Mouse (Mus musculus) midbrain, embryonic 11.5 days (tissue): ENCODE measurements at regions not wholly inside any gene's neighbourhood (a gene's known extent, or its start where the extent isn't known, plus 50 kb on each side); places are given as distances from the start of the nearest gene placed in this dataset.

ENCODE experiments used
- ATAC-seq: fragments of 200-750 bp; cut with Nextera tagmentation; 2 replicates; pipeline ENCODE4 v1.8.0; 2017; ENCODE audit warnings: moderate TSS enrichment, moderate library complexity; ENCODE audit not compliant: low FRiP score
- DNase-seq: peaks from one replicate; pipeline ENCODE4 v3.0.0; 2015; ENCODE audit warnings: low spot score; ENCODE audit errors: missing footprints
- H3K27ac ChIP-seq: fragments of 300-500 bp; sonication (generic); 2 replicates; pipeline ENCODE4 v1.5.1; 2014; ENCODE audit warnings: low read depth, low read length
- H3K27me3 ChIP-seq: fragments of 300-500 bp; sonication (generic); 2 replicates; pipeline ENCODE4 v1.6.1; 2014; ENCODE audit warnings: mild to moderate bottlenecking, low read length, moderate library complexity, mixed read lengths; ENCODE audit not compliant: control insufficient read depth, insufficient read depth
- H3K36me3 ChIP-seq: fragments of 300-500 bp; sonication (generic); 2 replicates; pipeline ENCODE4 v1.6.1; 2014; ENCODE audit warnings: mild to moderate bottlenecking, low read length, moderate library complexity, mixed read lengths; ENCODE audit not compliant: control insufficient read depth, insufficient read depth
- H3K4me1 ChIP-seq: fragments of 300-500 bp; sonication (generic); 2 replicates; pipeline ENCODE4 v1.6.1; 2014; ENCODE audit warnings: low read length; ENCODE audit not compliant: control insufficient read depth, insufficient read depth
- H3K4me2 ChIP-seq: fragments of 300-500 bp; sonication (generic); 2 replicates; pipeline ENCODE4 v1.6.1; 2014; ENCODE audit warnings: mild to moderate bottlenecking, moderate library complexity
- H3K4me3 ChIP-seq: fragments of 300-500 bp; sonication (generic); 2 replicates; pipeline ENCODE4 v1.5.1; 2014; ENCODE audit warnings: low read depth, low read length
- H3K9ac ChIP-seq: fragments of 300-500 bp; sonication (generic); 2 replicates; pipeline ENCODE4 v1.6.1; 2014; ENCODE audit warnings: low read length
- H3K9me3 ChIP-seq: fragments of 300-500 bp; sonication (generic); 2 replicates; pipeline ENCODE4 v1.6.1; 2016; ENCODE audit warnings: low read length; ENCODE audit not compliant: control insufficient read depth
- WGBS: fragments of 180-500 bp; shearing (Covaris S2); extraction: QIAGEN DNeasy Blood & Tissue Kit; methylation state at CpG from one replicate; pipeline ENCODE4 v1.1.7; 2014; 5-methylcytosine and 5-hydroxymethylcytosine counted together

- DNase-seq (peak; percentile 92), ATAC-seq (peak; percentile 59)
- Histone ChIP-seq H3K27me3 (no peaks in the 10 kb centered on the region), H3K27ac (no peak overlapping the region), H3K9me3 (no peaks in the 10 kb centered on the region), H3K36me3 (no peaks in the 10 kb centered on the region), H3K4me2 (no peak overlapping the region), H3K9ac (no peak overlapping the region), H3K4me3 (no peak overlapping the region), H3K4me1 (no peaks in the 10 kb centered on the region)
- 71% methylated on average over 6 of the region's 6 CpGs for WGBS
Measured at GRCm38 (mm10) chr7:62924585-62925331, 101.3 kb upstream of the A26c2 start.

GRCm38 (mm10) chr7:62922246-62922645 is 98.8 kb upstream of the A26c2 start:
- no peak overlapping the region for H3K27ac ChIP-seq
- DNase-seq = peak; percentile 83
- 8% methylated on average over 1 of the region's 1 CpGs for WGBS
- H3K27me3 ChIP-seq = no peaks in the 10 kb centered on the region
- H3K9ac ChIP-seq = no peak overlapping the region
- no peaks in the 10 kb centered on the region for H3K4me1 ChIP-seq
- no peak overlapping the region for H3K4me3 ChIP-seq
- ATAC-seq = no peak; the same call in 1 of the 2 replicates
- no peak overlapping the region for H3K4me2 ChIP-seq
- no peaks in the 10 kb centered on the region for H3K9me3 ChIP-seq
- no peaks in the 10 kb centered on the region for H3K36me3 ChIP-seq

DNA sequence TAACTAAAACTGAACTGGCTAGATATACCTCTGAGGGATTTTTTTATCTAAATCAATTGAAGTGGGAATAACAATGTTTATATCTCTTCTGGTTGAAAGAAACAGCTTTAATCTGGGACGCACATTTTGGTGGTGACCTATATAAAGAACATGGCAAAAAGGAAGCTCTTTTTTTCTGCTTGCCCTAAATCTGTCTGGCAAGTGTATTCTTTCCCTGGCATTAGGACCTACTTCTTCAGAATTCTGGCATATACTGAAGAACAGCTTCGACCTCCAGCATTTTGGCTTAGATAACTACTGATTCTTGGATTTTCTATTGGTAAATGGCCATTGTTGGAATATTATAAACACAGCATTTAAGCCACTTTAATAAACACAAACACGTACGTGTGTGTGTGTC is 70.9 kb upstream of the A26c2 start:
- no peaks in the 10 kb centered on the region for H3K36me3 ChIP-seq
- ATAC-seq (no peak), DNase-seq (no peak)
- WGBS = 84% methylated on average over 4 of the region's 4 CpGs
- H3K4me3 ChIP-seq = no peak overlapping the region
- no peaks in the 10 kb centered on the region for H3K9me3 ChIP-seq
- H3K27ac ChIP-seq = no peak overlapping the region
- H3K9ac ChIP-seq = no peak overlapping the region
- H3K4me1 ChIP-seq = no peaks in the 10 kb centered on the region
- no peak overlapping the region for H3K4me2 ChIP-seq
- no peaks in the 10 kb centered on the region for H3K27me3 ChIP-seq

- DNase-seq (peak; percentile 84), ATAC-seq (peak; percentile 64; the same call in 1 of the 2 replicates)
- Histone ChIP-seq H3K27ac (no peak overlapping the region), H3K4me2 (no peak overlapping the region), H3K4me3 (no peak overlapping the region), H3K36me3 (no peaks in the 10 kb centered on the region), H3K4me1 (no peaks in the 10 kb centered on the region), H3K27me3 (no peaks in the 10 kb centered on the region), H3K9me3 (no peaks in the 10 kb centered on the region), H3K9ac (no peak overlapping the region)
- WGBS = 28% methylated on average over 1 of the region's 1 CpGs
Measured at GRCm38 (mm10) chr7:62877033-62877432, 53.6 kb upstream of the A26c2 start.
